Mouse (Mus musculus) testis, adult 2 months (tissue): Measurements from ENCODE around the gene Macf1. TPM values are rescaled to one million over a fixed set of nuclear protein-coding genes. Genes with fewer than 3 reads are reported as not detected.
"Not testable (repeated sequence)": the region's sequence is repeated elsewhere in the genome, so short reads cannot be mapped to it uniquely, and the experiment has no call there.

Experiments
- H3K27ac ChIP-seq: fragments of 200-500 bp; 2 replicates; pipeline ENCODE4 v1.5.1; 2012; ENCODE audit warnings: low read depth, low read length; ENCODE audit not compliant: control insufficient read depth, insufficient read depth
- H3K27me3 ChIP-seq: fragments of 200-500 bp; 2 replicates; pipeline ENCODE4 v1.6.1; 2012; ENCODE audit warnings: mild to moderate bottlenecking, low read length, moderate library complexity; ENCODE audit not compliant: control insufficient read depth, insufficient read depth
- H3K36me3 ChIP-seq: fragments of 200-500 bp; 2 replicates; pipeline ENCODE4 v1.6.1; 2012; ENCODE audit warnings: mild to moderate bottlenecking, low read length; ENCODE audit not compliant: control insufficient read depth, insufficient read depth
- H3K4me1 ChIP-seq: fragments of 200-500 bp; 2 replicates; pipeline ENCODE4 v1.6.1; 2012; ENCODE audit warnings: low read length; ENCODE audit not compliant: control insufficient read depth, insufficient read depth
- H3K4me3 ChIP-seq: fragments of 200-500 bp; 2 replicates; pipeline ENCODE4 v1.5.1; 2012; ENCODE audit warnings: low read depth, mild to moderate bottlenecking, low read length, moderate library complexity, mixed read lengths; ENCODE audit not compliant: control insufficient read depth
- CTCF ChIP-seq: fragments of 200-500 bp; IDR thresholded peaks from 2 replicates; pipeline ENCODE4 v1.5.1; 2012; ENCODE audit warnings: low read depth, mild to moderate bottlenecking, inconsistent platforms, low read length, moderate library complexity; ENCODE audit not compliant: control insufficient read depth, insufficient read depth, insufficient replicate concordance
- POLR2A ChIP-seq: fragments of 200-500 bp; IDR thresholded peaks from 2 replicates; pipeline ENCODE4 v1.6.1; 2012; ENCODE audit warnings: low read depth, mild to moderate bottlenecking, inconsistent platforms, low read length, moderate library complexity; ENCODE audit not compliant: control insufficient read depth
- polyA plus RNA-seq: library from polyadenylated mRNA; depleted of rRNA; stranded (reverse); fragments of >200 nt; gene quantifications from 2 replicates; pipeline ENCODE4 v1.2.3, GENCODE M21; 2012

Gene Macf1
- polyA plus RNA-seq, 1 experiment, result 24.4 TPM

GRCm38 (mm10) chr4:123633874-123634273 lies 50.3 kb downstream of the Macf1 start:
- Histone ChIP-seq H3K4me3 (no peak overlapping the region), H3K36me3 (no peaks in the 10 kb centered on the region), H3K27me3 (no peaks in the 10 kb centered on the region), H3K27ac (0 out of 2 replicates have a peak overlapping the region, but pooled peaks have one; percentile 26), H3K4me1 (no peaks in the 10 kb centered on the region; the same call in 1 of the 2 replicates)
- TF ChIP-seq POLR2A, result no peak
- TF ChIP-seq CTCF, result no peak

GRCm38 (mm10) chr4:123633370-123633769 lies 50.8 kb downstream of the Macf1 start:
- Histone ChIP-seq H3K4me3 (no peak overlapping the region), H3K36me3 (no peaks in the 10 kb centered on the region), H3K27me3 (no peaks in the 10 kb centered on the region), H3K4me1 (no peaks in the 10 kb centered on the region; the same call in 1 of the 2 replicates), H3K27ac (peak overlapping the region; percentile 52; the same call in 1 of the 2 replicates)
- TF ChIP-seq POLR2A, result no peak
- TF ChIP-seq CTCF, result peak; percentile 54; the same call in 1 of the 2 replicates

GRCm38 (mm10) chr4:123632116-123632515 lies 52.0 kb downstream of the Macf1 start:
- H3K27me3 ChIP-seq, H3K36me3 ChIP-seq, H3K4me3 ChIP-seq, H3K27ac ChIP-seq, H3K4me1 ChIP-seq: not testable (repeated sequence)

- TF ChIP-seq CTCF, result no peak
- TF ChIP-seq POLR2A, result no peak
- Histone ChIP-seq H3K4me3 (no peak overlapping the region), H3K27ac (no peak overlapping the region), H3K4me1 (no peaks in the 10 kb centered on the region; the same call in 1 of the 2 replicates), H3K36me3 (no peaks in the 10 kb centered on the region), H3K27me3 (no peaks in the 10 kb centered on the region)
These were observed 52.5 kb downstream of the Macf1 start for GRCm38 (mm10) chr4:123631654-123632053.

GRCm38 (mm10) chr4:123627683-123628082 lies 56.5 kb downstream of the Macf1 start:
- Histone ChIP-seq H3K27ac (no peak overlapping the region), H3K4me3 (no peak overlapping the region), H3K4me1 (peaks cover 3% of the 10 kb centered on the region), H3K27me3 (no peaks in the 10 kb centered on the region), H3K36me3 (no peaks in the 10 kb centered on the region)
- TF ChIP-seq POLR2A (no peak), CTCF (no peak)

- H3K4me3 ChIP-seq, result no peak overlapping the region
- peak overlapping the region; percentile 19 for H3K27ac ChIP-seq
- peaks cover 3% of the 10 kb centered on the region for H3K4me1 ChIP-seq
- no peaks in the 10 kb centered on the region for H3K36me3 ChIP-seq
- no peaks in the 10 kb centered on the region for H3K27me3 ChIP-seq
- no peak for TF ChIP-seq POLR2A
- no peak for TF ChIP-seq CTCF
These were observed 58.7 kb downstream of the Macf1 start for GRCm38 (mm10) chr4:123625332-123626072.

- no peaks in the 10 kb centered on the region for H3K36me3 ChIP-seq
- H3K4me3 ChIP-seq, result no peak overlapping the region
- TF ChIP-seq POLR2A, result no peak
- TF ChIP-seq CTCF, result no peak
- peaks cover 3% of the 10 kb centered on the region for H3K4me1 ChIP-seq
- H3K27me3 ChIP-seq, result no peaks in the 10 kb centered on the region
- no peak overlapping the region for H3K27ac ChIP-seq
These were observed 59.7 kb downstream of the Macf1 start for GRCm38 (mm10) chr4:123624438-123624837.

GRCm38 (mm10) chr4:123623742-123624151 lies 60.4 kb downstream of the Macf1 start:
- Histone ChIP-seq H3K4me1 (peaks cover 3% of the 10 kb centered on the region), H3K27me3 (no peaks in the 10 kb centered on the region), H3K4me3 (no peak overlapping the region), H3K27ac (no peak overlapping the region), H3K36me3 (no peaks in the 10 kb centered on the region)
- TF ChIP-seq POLR2A (no peak), CTCF (no peak)
